ENCODE assay signal across 8 mouse cellular contexts in the genomic region with DNA sequence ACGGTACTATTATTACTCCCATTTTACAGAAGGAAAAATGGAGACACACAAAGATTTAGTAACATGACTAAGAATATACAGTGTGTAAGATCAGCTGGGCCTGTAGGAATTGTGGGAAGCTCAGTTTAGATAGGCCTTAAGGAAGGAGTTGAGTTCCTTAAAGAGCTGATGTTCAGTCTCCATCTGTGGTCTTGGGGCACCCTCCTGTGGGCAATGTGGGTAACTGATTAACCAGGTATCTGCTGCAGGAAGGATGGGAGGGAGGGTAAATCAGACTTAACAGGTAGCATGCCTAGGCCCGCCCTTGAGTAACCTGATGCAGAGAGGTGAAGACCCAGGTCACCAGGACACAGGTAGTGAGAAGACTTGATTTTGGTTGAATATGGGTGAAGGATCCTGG. TPM values are rescaled to one million over a fixed set of nuclear protein-coding genes. Genes with fewer than 3 reads are reported as not detected.
A peak's percentile ranks its signal among the peaks of the same experiment; 100 is the strongest.
DNase-seq lines count a peak whose midpoint lies in the region; ATAC-seq lines count a peak whose summit lies in the region.

No protein-coding gene starts in this region.

- DNase-seq in forebrain, embryonic 10.5 days (ENCODE audit: extremely low spot score, low spot score) = no peak
- DNase-seq in urinary bladder, postnatal 25 days (ENCODE audit: low spot score) = peak; percentile 28
- DNase-seq in urinary bladder, postnatal 10 days (ENCODE audit: low spot score) = no peak
- DNase-seq in embryo, embryonic 11 days = peak; percentile 17
- peak; percentile 35 to 40 for DNase-seq in kidney, adult 8-10 months
- peak; percentile 56 for DNase-seq in lung, postnatal 36 days
- peak; percentile 80 for DNase-seq in splenic B cell, adult 2 months (ENCODE audit: low read depth, low spot score)

- H3K36me3 ChIP-seq in forebrain, embryonic 16.5 days (ENCODE audit: control insufficient read depth, insufficient read depth) = peaks cover 13% of the 10 kb centered on the region
- H3K36me3 ChIP-seq in forebrain, embryonic 10.5 days (replicated peaks) = peaks cover 46% of the 10 kb centered on the region
- H3K36me3 ChIP-seq in splenic B cell, adult 2 months (ENCODE audit: control insufficient read depth, insufficient read depth, low read length, poor library complexity, severe bottlenecking) = peaks cover 6% of the 10 kb centered on the region

- ATAC-seq in forebrain, embryonic 16.5 days = peak; percentile 38; the same call in 1 of the 2 replicates

- no peak overlapping the region for H3K27ac ChIP-seq in forebrain, embryonic 16.5 days (ENCODE audit: low read length)
- H3K27ac ChIP-seq in forebrain, embryonic 10.5 days = no peak overlapping the region

- WGBS in forebrain, embryonic 16.5 days = 86% methylated on average over 2 of the region's 2 CpGs
- 85% methylated on average over 2 of the region's 2 CpGs for WGBS in forebrain, embryonic 10.5 days

- no peak overlapping the region for H3K4me2 ChIP-seq in forebrain, embryonic 16.5 days (ENCODE audit: low read length)

- no peaks in the 10 kb centered on the region for H3K27me3 ChIP-seq in forebrain, embryonic 16.5 days (replicated peaks; ENCODE audit: control insufficient read depth, insufficient read depth, low read length)
- no peaks in the 10 kb centered on the region for H3K27me3 ChIP-seq in forebrain, embryonic 10.5 days (ENCODE audit: poor library complexity, severe bottlenecking)
- no peaks in the 10 kb centered on the region for H3K27me3 ChIP-seq in splenic B cell, adult 2 months (ENCODE audit: control insufficient read depth, insufficient read depth, low read length, poor library complexity, severe bottlenecking)

- H3K9me3 ChIP-seq in forebrain, embryonic 16.5 days (ENCODE audit: control insufficient read depth, low read length) = no peaks in the 10 kb centered on the region
- no peaks in the 10 kb centered on the region for H3K9me3 ChIP-seq in forebrain, embryonic 10.5 days

- no peak overlapping the region for H3K9ac ChIP-seq in forebrain, embryonic 16.5 days (replicated peaks; ENCODE audit: low read depth, low read length)

- no peak overlapping the region for H3K4me3 ChIP-seq in forebrain, embryonic 16.5 days (replicated peaks; ENCODE audit: low read length)
- H3K4me3 ChIP-seq in forebrain, embryonic 10.5 days = no peak overlapping the region

- H3K4me1 ChIP-seq in forebrain, embryonic 16.5 days (replicated peaks; ENCODE audit: control insufficient read depth, insufficient read depth, low read length) = peaks cover 12% of the 10 kb centered on the region
- H3K4me1 ChIP-seq in forebrain, embryonic 10.5 days = peaks cover 20% of the 10 kb centered on the region

RNA-seq across cellular contexts. Expression of gene Cers4, which starts 23.3 kb away (rescaled TPM):
- polyA plus RNA-seq in forebrain, embryonic 16.5 days (2015; fragmentation: Nextera tagmentation; extraction: Ambion mirVana) = 35.7 and 43.9 TPM in 2 replicates
- 11.5 and 13.8 TPM in 2 replicates for polyA plus RNA-seq in forebrain, embryonic 10.5 days (2016; fragmentation: Nextera tagmentation; extraction: Ambion mirVana)

Comparison
In these comparisons a context has a peak if more than half of its experiments do, and no peak if none do; other contexts are left out.
1. DNase-seq: peak in urinary bladder, postnatal 25 days (single experiment), embryo, embryonic 11 days (single experiment), kidney, adult 8-10 months (2 of 2), lung, postnatal 36 days (single experiment) and splenic B cell, adult 2 months (single experiment); none in forebrain, embryonic 10.5 days (single experiment) and urinary bladder, postnatal 10 days (single experiment).